Mouse (Mus musculus) hindbrain, embryonic 14.5 days (tissue): Measurements from ENCODE around the gene Rps18. TPM values are rescaled to one million over a fixed set of nuclear protein-coding genes. Genes with fewer than 3 reads are reported as not detected.
"Not testable (repeated sequence)": the region's sequence is repeated elsewhere in the genome, so short reads cannot be mapped to it uniquely, and the experiment has no call there.

ENCODE experiments used
- ATAC-seq: fragments of 200-750 bp; cut with Nextera tagmentation; 2 replicates; pipeline ENCODE4 v1.8.0; 2017; ENCODE audit warnings: moderate number of reproducible peaks, mild to moderate bottlenecking, moderate TSS enrichment, moderate library complexity; ENCODE audit not compliant: low FRiP score
- DNase-seq: peaks from one replicate; pipeline ENCODE4 v3.0.0-alpha.2; 2015; ENCODE audit warnings: low spot score
- H3K27ac ChIP-seq: fragments of 300-500 bp; sonication (generic); 2 replicates; pipeline ENCODE4 v1.5.1; 2014; ENCODE audit warnings: mild to moderate bottlenecking, moderate library complexity
- H3K27me3 ChIP-seq: fragments of 300-500 bp; sonication (generic); 2 replicates; pipeline ENCODE4 v1.6.1; 2014; ENCODE audit warnings: mild to moderate bottlenecking, low read length, mixed read lengths; ENCODE audit not compliant: control insufficient read depth, insufficient read depth
- H3K36me3 ChIP-seq: fragments of 300-500 bp; sonication (generic); replicated peaks from 2 replicates; pipeline ENCODE4 v1.6.1; 2014; ENCODE audit not compliant: control insufficient read depth, insufficient read depth
- H3K4me1 ChIP-seq: fragments of 300-500 bp; sonication (generic); replicated peaks from 2 replicates; pipeline ENCODE4 v1.6.1; 2014; ENCODE audit warnings: antibody characterized with exemption, low read length, mixed read lengths; ENCODE audit not compliant: control insufficient read depth, insufficient read depth
- H3K4me2 ChIP-seq: fragments of 300-500 bp; sonication (generic); replicated peaks from 2 replicates; pipeline ENCODE4 v1.6.1; 2014; ENCODE audit warnings: mild to moderate bottlenecking, moderate library complexity
- H3K4me3 ChIP-seq: fragments of 300-500 bp; sonication (generic); replicated peaks from 2 replicates; pipeline ENCODE4 v1.5.1; 2014; ENCODE audit warnings: mild to moderate bottlenecking, low read length
- H3K9ac ChIP-seq: fragments of 300-500 bp; sonication (generic); 2 replicates; pipeline ENCODE4 v1.6.1; 2014
- H3K9me3 ChIP-seq: fragments of 300-500 bp; sonication (generic); 2 replicates; pipeline ENCODE4 v1.6.1; 2016; ENCODE audit warnings: low read length; ENCODE audit not compliant: control insufficient read depth
- WGBS: fragments of 180-500 bp; shearing (Covaris S2); extraction: QIAGEN DNeasy Blood & Tissue Kit; methylation state at CpG from one replicate; pipeline ENCODE4 v1.1.7; 2014; 5-methylcytosine and 5-hydroxymethylcytosine counted together
- polyA plus RNA-seq: library from polyadenylated mRNA; unstranded; fragments of >200 nt; fragmentation: Nextera tagmentation; extraction: Ambion mirVana; gene quantifications from 2 replicates; pipeline ENCODE4 v1.2.1, GENCODE M21; 2014

Gene Rps18
- polyA plus RNA-seq, 1 experiment from 2014 or later, result 966 TPM

DNA sequence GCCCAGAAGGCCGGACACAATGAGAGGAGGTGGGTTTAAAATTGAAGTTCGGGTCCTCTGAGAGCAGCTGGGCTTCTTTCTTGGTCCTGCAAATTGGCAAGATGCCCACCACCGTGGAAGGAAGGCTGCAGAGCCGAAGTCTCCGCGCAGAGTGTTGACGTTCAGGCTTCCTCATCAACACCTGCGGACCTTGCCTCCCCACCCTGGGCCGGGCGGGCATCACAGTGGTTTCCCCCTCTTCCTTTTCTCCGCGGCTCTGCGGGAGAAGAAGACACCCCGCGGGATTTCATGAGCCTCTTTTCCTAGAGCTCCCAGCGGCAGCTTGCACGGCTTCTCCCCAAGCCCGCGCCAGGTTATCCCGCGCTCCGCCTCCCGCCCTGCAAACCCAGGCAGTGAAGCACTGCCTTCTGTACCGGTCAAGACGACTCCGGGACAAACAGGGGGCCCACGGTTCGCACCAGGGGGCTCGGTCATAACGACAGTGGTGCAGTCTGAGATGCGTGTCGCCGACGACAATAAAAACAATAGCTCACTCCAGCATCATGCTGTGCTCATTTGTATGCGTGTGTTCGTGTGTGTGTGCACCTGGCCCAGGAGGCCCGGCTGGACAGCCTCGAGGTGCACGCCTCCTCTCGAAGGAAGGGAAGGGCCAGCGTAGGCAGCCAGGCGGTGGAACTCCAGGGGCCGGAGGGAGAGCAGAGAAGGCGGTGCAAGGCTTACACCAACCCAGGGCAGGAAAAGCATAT, 47.3 kb downstream of the Rps18 start:
- ATAC-seq (peak; percentile 59; the same call in 1 of the 2 replicates), DNase-seq (peak; percentile 52)
- Histone ChIP-seq H3K9ac (peak overlapping the region; percentile 70), H3K4me3 (peak overlapping the region; percentile 86), H3K27ac (peak overlapping the region; percentile 89), H3K4me1 (peaks cover 8% of the 10 kb centered on the region), H3K4me2 (peak overlapping the region; percentile 98), H3K27me3 (no peaks in the 10 kb centered on the region), H3K9me3 (no peaks in the 10 kb centered on the region), H3K36me3 (peaks cover 27% of the 10 kb centered on the region)
- WGBS, result under 1% methylated on average over 42 of the region's 44 CpGs

DNA sequence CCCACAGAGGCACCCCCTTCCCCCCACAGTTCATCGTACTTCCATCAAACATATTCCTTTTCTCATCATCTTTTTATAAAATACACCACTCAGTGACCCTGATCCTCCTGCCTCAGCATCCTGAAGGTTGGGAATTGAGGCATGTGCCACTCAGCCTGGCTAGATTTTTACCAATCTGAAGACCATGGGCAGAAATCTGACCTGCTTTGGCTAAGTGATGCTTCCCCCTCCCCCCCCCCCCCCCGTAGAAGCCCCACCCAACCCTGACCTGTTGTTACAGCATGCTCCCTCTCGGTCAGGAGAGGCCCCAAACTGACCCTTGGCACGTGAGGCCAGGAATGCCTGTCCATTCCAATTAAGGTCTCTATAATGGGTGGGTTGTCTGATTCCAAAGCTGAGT, 51.0 kb downstream of the Rps18 start, which contains the start of gene Platr17:
Gene Platr17, plus strand, starts transcription at position 301 of the 400 bp plus-strand sequence.
- not testable (repeated sequence) for H3K4me3 ChIP-seq, H3K4me2 ChIP-seq, H3K9me3 ChIP-seq, ATAC-seq, DNase-seq, H3K27me3 ChIP-seq, H3K9ac ChIP-seq, H3K36me3 ChIP-seq, H3K4me1 ChIP-seq, H3K27ac ChIP-seq
- WGBS, result 17% methylated on average over 3 of the region's 4 CpGs

GRCm38 (mm10) chr17:33903911-33904651, 51.7 kb downstream of the Rps18 start:
- not testable (repeated sequence) for H3K9me3 ChIP-seq, H3K27me3 ChIP-seq, DNase-seq, H3K4me3 ChIP-seq, ATAC-seq, H3K4me1 ChIP-seq, H3K27ac ChIP-seq, H3K36me3 ChIP-seq, H3K9ac ChIP-seq, H3K4me2 ChIP-seq
- WGBS, result 73% methylated on average over 6 of the region's 6 CpGs

DNA sequence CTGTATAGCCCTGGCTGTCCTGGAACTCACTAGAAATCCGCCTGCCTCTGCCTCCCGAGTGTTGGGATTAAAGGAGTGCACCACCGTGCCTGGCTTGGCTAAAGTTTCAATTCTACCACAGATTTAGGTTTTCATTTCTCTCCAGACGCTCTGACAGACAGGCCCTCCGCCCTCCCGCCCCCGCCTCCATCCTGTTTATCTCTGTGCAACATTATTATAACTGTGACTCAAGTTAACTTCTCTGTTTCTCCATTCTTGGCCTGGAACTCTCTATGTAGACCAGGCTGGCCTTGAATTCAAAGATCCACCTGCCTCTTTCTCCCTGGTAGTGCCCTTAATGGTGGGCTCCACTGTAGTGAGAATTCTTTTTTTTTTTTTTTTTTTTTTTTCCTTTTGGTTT, 53.3 kb downstream of the Rps18 start:
- Histone ChIP-seq H3K9ac (no peak overlapping the region), H3K4me3 (no peak overlapping the region), H3K4me2 (no peak overlapping the region), H3K9me3 (no peaks in the 10 kb centered on the region), H3K36me3 (no peaks in the 10 kb centered on the region), H3K27ac (no peak overlapping the region), H3K4me1 (no peaks in the 10 kb centered on the region), H3K27me3 (no peaks in the 10 kb centered on the region)
- WGBS, result 84% methylated on average over 7 of the region's 7 CpGs
- ATAC-seq, result no peak
- DNase-seq, result no peak

- ATAC-seq, result no peak
- H3K9ac ChIP-seq, result no peak overlapping the region
These were observed 53.7 kb downstream of the Rps18 start for GRCm38 (mm10) chr17:33902079-33902478.

More at GRCm38 (mm10) chr17:33902079-33902478, 53.7 kb downstream of the Rps18 start:
- Histone ChIP-seq H3K4me2 (no peak overlapping the region), H3K27me3 (no peaks in the 10 kb centered on the region), H3K36me3 (no peaks in the 10 kb centered on the region), H3K9me3 (no peaks in the 10 kb centered on the region), H3K27ac (no peak overlapping the region), H3K4me3 (no peak overlapping the region), H3K4me1 (no peaks in the 10 kb centered on the region)
- no peak for DNase-seq
- WGBS, result 81% methylated on average over 4 of the region's 4 CpGs

Other genes with a start within 250 kb of the Rps18 start
- 69.0 and 72.1 TPM in 2 replicates for gene March2, start 237.3 kb downstream of the Rps18 start, polyA plus RNA-seq
- 370 and 430 TPM in 2 replicates for gene Rab11b, start 195.5 kb downstream of the Rps18 start, polyA plus RNA-seq
- 19.1 and 25.1 TPM in 2 replicates for gene Angptl4, start 174.2 kb downstream of the Rps18 start, polyA plus RNA-seq
- gene Kank3, start 145.5 kb downstream of the Rps18 start, polyA plus RNA-seq, result 44.7 and 47.7 TPM in 2 replicates
- gene Rps28, start 131.4 kb downstream of the Rps18 start, polyA plus RNA-seq, result 580 and 749 TPM in 2 replicates
- gene Ndufa7, start 131.4 kb downstream of the Rps18 start, polyA plus RNA-seq, result 487 and 568 TPM in 2 replicates
- 57.5 and 59.6 TPM in 2 replicates for gene Cd320, start 112.9 kb downstream of the Rps18 start, polyA plus RNA-seq
- gene Gm7029, start 82.2 kb downstream of the Rps18 start, polyA plus RNA-seq, result not detected in 2 replicates
- gene Kifc1, start 65.3 kb downstream of the Rps18 start, polyA plus RNA-seq, result 1.7 and 1.8 TPM in 2 replicates
- gene Platr17, start 50.9 kb downstream of the Rps18 start, polyA plus RNA-seq, result 0.59 TPM in 1 of 2 replicates, not detected in the other
- gene Daxx, start 46.6 kb downstream of the Rps18 start, polyA plus RNA-seq, result 39.2 and 43.2 TPM in 2 replicates
- 24.9 and 29.6 TPM in 2 replicates for gene Tapbp, start 40.1 kb downstream of the Rps18 start, polyA plus RNA-seq
- gene Zbtb22, start 40.1 kb downstream of the Rps18 start, polyA plus RNA-seq, result 10.4 and 11.4 TPM in 2 replicates
- 47.7 and 49.2 TPM in 2 replicates for gene Rgl2, start 26.5 kb downstream of the Rps18 start, polyA plus RNA-seq
- 157 and 161 TPM in 2 replicates for gene Pfdn6, start 15.7 kb downstream of the Rps18 start, polyA plus RNA-seq
- gene Wdr46, start 15.3 kb downstream of the Rps18 start, polyA plus RNA-seq, result 15.6 and 19.5 TPM in 2 replicates
- 7.8 and 9.2 TPM in 2 replicates for gene B3galt4, start 4.5 kb downstream of the Rps18 start, polyA plus RNA-seq
- gene Vps52, start 189 bp downstream of the Rps18 start, polyA plus RNA-seq, result 56.0 and 56.6 TPM in 2 replicates
- gene H2-K1, start 44.3 kb upstream of the Rps18 start, polyA plus RNA-seq, result 12.5 and 16.5 TPM in 2 replicates
- gene Ring1, start 68.7 kb upstream of the Rps18 start, polyA plus RNA-seq, result 6.3 and 7.8 TPM in 2 replicates
- gene H2-Ke6, start 72.1 kb upstream of the Rps18 start, polyA plus RNA-seq, result 64.3 and 67.3 TPM in 2 replicates
- 87.1 and 97.0 TPM in 2 replicates for gene Slc39a7, start 75.7 kb upstream of the Rps18 start, polyA plus RNA-seq
- gene Rxrb, start 75.8 kb upstream of the Rps18 start, polyA plus RNA-seq, result 32.2 and 34.5 TPM in 2 replicates
- 2.7 and 3.4 TPM in 2 replicates for gene Col11a2, start 83.4 kb upstream of the Rps18 start, polyA plus RNA-seq
- gene H2-Oa, start 136.3 kb upstream of the Rps18 start, polyA plus RNA-seq, result 0.29 TPM in 1 of 2 replicates, not detected in the other
- 19.2 and 20.2 TPM in 2 replicates for gene H2-DMa, start 163.5 kb upstream of the Rps18 start, polyA plus RNA-seq
- 133 and 136 TPM in 2 replicates for gene Brd2, start 166.6 kb upstream of the Rps18 start, polyA plus RNA-seq
- gene H2-DMb2, start 187.3 kb upstream of the Rps18 start, polyA plus RNA-seq, result 0.16 TPM in 1 of 2 replicates, not detected in the other
- 0.72 and 0.76 TPM in 2 replicates for gene H2-DMb1, start 197.1 kb upstream of the Rps18 start, polyA plus RNA-seq
- 2.2 and 2.6 TPM in 2 replicates for gene Tap1, start 231.6 kb upstream of the Rps18 start, polyA plus RNA-seq
- gene Psmb9, start 231.8 kb upstream of the Rps18 start, polyA plus RNA-seq, result 0.95 and 1.2 TPM in 2 replicates
- 3.6 and 3.8 TPM in 2 replicates for gene Psmb8, start 241.7 kb upstream of the Rps18 start, polyA plus RNA-seq
- 0.72 and 1.6 TPM in 2 replicates for gene Tap2, start 247.5 kb upstream of the Rps18 start, polyA plus RNA-seq